Mouse (Mus musculus) ES-E14 (cell line): ENCODE measurements around the gene Trappc6b.

Experiments
- MAFK ChIP-seq: IDR thresholded peaks from 2 replicates; pipeline ENCODE4 v1.6.1; 2014; ENCODE audit warnings: mild to moderate bottlenecking, low read depth, low read length, inconsistent platforms; ENCODE audit not compliant: insufficient read depth
- ZNF384 ChIP-seq: IDR thresholded peaks from 2 replicates; pipeline ENCODE4 v1.6.1; 2012; ENCODE audit warnings: low read depth, low read length, inconsistent platforms

- no peak for TF ChIP-seq ZNF384
- TF ChIP-seq MAFK = no peak
Observed at GRCm38 (mm10) chr12:59104771-59105170, 43.5 kb upstream of the Trappc6b start.
